Mouse (Mus musculus) hindbrain, embryonic 12.5 days (tissue): ENCODE measurements around the gene Rnf20. TPM values are rescaled to one million over a fixed set of nuclear protein-coding genes. Genes with fewer than 3 reads are reported as not detected.

Experiments
- ATAC-seq: fragments of 200-750 bp; cut with Nextera tagmentation; 2 replicates; pipeline ENCODE4 v1.8.0; 2017; ENCODE audit warnings: moderate TSS enrichment; ENCODE audit not compliant: low FRiP score
- H3K27ac ChIP-seq: fragments of 300-500 bp; sonication (generic); 2 replicates; pipeline ENCODE4 v1.5.1; 2016; ENCODE audit warnings: mild to moderate bottlenecking
- H3K27me3 ChIP-seq: fragments of 300-500 bp; sonication (generic); 2 replicates; pipeline ENCODE4 v1.6.1; 2016; ENCODE audit warnings: mild to moderate bottlenecking
- H3K36me3 ChIP-seq: fragments of 300-500 bp; sonication (generic); 2 replicates; pipeline ENCODE4 v1.6.1; 2016; ENCODE audit warnings: mild to moderate bottlenecking
- H3K4me1 ChIP-seq: fragments of 300-500 bp; sonication (generic); 2 replicates; pipeline ENCODE4 v1.6.1; 2016
- H3K4me2 ChIP-seq: fragments of 300-500 bp; sonication (generic); replicated peaks from 2 replicates; pipeline ENCODE4 v1.6.1; 2016; ENCODE audit warnings: mild to moderate bottlenecking
- H3K4me3 ChIP-seq: fragments of 300-500 bp; sonication (generic); 2 replicates; pipeline ENCODE4 v1.5.1; 2016; ENCODE audit warnings: mild to moderate bottlenecking
- H3K9ac ChIP-seq: fragments of 300-500 bp; sonication (generic); 2 replicates; pipeline ENCODE4 v1.6.1; 2016; ENCODE audit warnings: mild to moderate bottlenecking, moderate library complexity
- H3K9me3 ChIP-seq: fragments of 300-500 bp; sonication (generic); replicated peaks from 2 replicates; pipeline ENCODE4 v1.6.1; 2016; ENCODE audit warnings: mild to moderate bottlenecking
- WGBS: fragments of 180-500 bp; shearing (Covaris S2); methylation state at CpG from one replicate; pipeline ENCODE4 v1.1.7; 2016; 5-methylcytosine and 5-hydroxymethylcytosine counted together
- polyA plus RNA-seq: library from polyadenylated mRNA; unstranded; fragments of >200 nt; fragmentation: Nextera tagmentation; extraction: Ambion mirVana; gene quantifications from 2 replicates; pipeline ENCODE4 v1.2.1, GENCODE M21; 2016

Rnf20 gene
- 67.6 TPM in 2 replicates for polyA plus RNA-seq

DNA sequence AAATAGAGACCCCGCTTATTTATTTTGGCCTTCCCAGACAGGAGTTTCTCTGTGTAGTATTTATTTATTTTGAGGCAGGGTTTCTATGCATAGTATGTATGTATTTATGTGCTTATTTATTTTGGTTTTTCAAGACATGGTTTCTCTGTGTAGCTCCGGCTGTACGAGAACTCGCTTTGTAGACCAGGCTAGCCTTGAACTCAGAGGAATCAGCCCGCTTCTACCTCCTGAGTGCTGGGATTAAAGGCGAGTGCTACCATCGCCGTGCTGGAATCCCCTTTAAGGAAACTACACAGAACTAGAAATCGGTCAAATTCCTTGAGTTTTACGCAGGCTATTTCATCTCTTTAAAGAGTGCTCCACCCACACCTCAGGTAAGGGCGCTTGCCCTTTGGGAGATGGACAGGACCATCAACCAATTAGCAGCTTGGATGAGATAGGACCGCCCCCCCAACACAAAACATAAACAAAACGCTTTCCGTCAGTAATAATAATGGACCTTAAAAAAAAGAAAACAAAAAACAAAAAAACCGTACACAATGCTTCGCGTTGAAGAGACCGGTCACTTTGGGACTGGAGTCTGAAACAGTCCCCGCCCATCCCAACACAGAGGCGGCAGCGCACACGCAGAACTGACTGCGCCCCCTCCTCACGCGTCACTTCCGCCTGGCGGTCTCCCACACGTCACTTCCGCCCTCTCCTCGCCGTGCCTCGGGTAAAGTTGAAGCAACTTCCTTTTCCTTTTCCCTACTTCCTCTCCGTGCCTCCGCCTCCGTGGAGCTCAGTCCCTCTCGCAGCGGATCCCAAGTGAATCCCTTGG, at the start of gene Rnf20:
Gene Rnf20 (plus strand): TSS at position 688 of the 820 bp plus-strand sequence.
- Histone ChIP-seq H3K36me3 (peaks cover 28% of the 10 kb centered on the region), H3K9me3 (no peaks in the 10 kb centered on the region), H3K27me3 (no peaks in the 10 kb centered on the region), H3K4me2 (peak within 1 kb of the TSS; percentile 80), H3K4me3 (peak within 1 kb of the TSS; percentile 83), H3K4me1 (peaks cover 18% of the 10 kb centered on the region), H3K27ac (peak within 1 kb of the TSS; percentile 88), H3K9ac (peak within 1 kb of the TSS; percentile 89)
- ATAC-seq: peak; percentile 97
- WGBS: 3% methylated on average over 36 of the region's 37 CpGs

DNA sequence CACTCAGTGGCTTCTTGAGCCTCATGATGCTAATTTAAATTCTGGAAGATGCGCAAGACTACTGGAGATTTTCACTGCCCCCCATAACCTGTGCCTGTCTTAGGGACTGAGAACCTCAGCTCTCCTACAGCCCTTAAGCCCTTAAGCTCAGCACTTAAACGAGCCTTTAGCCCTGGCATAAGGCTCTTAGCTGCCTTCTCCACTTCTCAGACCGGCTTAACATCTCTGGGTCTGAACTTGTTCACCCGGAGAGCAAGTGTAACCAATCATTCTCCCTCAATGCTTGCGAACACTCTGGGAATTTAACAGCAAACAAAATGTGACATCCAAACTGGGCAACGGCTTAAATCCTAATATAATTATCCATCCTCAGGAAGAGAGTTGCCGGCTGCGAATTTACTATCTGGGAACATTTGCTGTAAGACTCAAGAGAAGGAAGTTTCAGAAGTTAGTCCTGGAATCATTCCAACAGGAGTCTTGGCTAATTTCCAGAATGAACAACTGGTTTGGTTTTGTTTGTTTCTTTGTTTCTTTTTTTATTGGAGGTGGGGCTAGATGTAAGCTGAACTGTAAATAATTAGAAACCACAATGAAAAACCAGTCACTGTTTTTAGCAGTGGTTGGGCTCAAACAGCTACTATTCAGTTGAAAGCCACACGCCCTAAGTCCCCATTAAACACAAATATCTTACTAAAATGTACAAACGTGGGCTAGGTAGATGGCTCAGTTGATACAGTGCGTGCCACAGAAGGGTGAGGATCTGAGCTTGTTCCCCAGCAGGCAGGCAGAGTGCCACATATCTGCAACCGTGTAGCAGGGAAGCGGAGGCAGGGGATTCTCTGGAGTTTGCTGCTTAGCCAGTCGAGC, 47.6 kb upstream of the Rnf20 start:
- WGBS: 77% methylated on average over 14 of the region's 14 CpGs
- Histone ChIP-seq H3K36me3 (peaks cover 20% of the 10 kb centered on the region), H3K4me2 (no peak overlapping the region), H3K9ac (no peak overlapping the region), H3K4me1 (no peaks in the 10 kb centered on the region), H3K9me3 (no peaks in the 10 kb centered on the region), H3K4me3 (no peak overlapping the region), H3K27ac (no peak overlapping the region), H3K27me3 (no peaks in the 10 kb centered on the region)
- ATAC-seq: no peak

DNA sequence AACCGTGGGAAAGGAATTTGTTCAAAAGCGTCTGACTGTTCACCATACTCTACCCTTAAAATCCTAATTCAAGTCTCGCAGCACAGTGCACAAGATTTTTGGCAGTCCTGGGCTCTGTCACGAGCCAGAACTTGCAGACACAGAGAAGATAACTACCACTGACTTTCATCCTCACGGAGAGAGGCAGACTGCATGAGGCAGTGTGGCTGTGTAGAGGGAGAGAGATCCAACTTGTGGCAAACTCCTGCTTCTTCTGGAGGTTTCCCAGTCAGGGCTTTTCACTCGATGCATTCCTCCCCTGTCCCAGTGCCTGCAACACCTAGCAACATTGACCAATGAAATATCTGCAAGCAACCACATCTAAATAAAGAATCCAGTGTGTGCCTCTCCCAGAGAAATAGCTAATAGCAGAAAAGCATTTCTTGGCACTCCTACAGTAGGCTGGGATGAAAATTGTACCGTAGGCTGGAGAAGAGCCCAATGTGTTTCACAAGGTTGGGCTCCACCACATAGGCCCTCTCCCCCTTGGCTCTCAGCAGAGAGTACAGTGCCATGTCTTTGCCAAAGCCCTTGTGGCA, 46.2 kb upstream of the Rnf20 start:
- H3K36me3 ChIP-seq: peaks cover 20% of the 10 kb centered on the region
- H3K9ac ChIP-seq: no peak overlapping the region
- WGBS: 89% methylated on average over 7 of the region's 7 CpGs
- H3K4me2 ChIP-seq: no peak overlapping the region
- no peaks in the 10 kb centered on the region for H3K4me1 ChIP-seq
- H3K4me3 ChIP-seq: no peak overlapping the region
- H3K27me3 ChIP-seq: no peaks in the 10 kb centered on the region
- H3K27ac ChIP-seq: no peak overlapping the region
- no peaks in the 10 kb centered on the region for H3K9me3 ChIP-seq
- ATAC-seq: no peak

DNA sequence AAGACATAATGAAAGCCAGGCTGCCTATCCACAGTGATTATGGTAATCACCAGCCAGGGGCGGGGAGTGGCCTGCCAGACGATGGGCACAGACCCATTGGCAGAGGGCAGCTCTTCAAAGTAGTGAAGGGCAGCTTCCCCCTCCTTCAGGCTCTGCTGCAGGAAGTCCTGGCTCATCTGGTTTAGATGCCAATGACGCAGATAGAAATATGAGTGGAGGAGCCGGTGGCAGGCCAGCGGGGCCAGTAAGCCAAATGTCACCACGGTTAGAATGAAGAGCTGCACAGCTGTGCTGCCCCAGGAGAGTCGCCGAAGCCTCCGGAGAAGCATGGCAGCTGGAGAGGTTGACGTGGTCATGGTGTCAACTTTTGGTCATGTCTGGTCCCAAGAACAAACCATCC, 45.0 kb upstream of the Rnf20 start:
- WGBS: 91% methylated on average over 10 of the region's 10 CpGs

DNA sequence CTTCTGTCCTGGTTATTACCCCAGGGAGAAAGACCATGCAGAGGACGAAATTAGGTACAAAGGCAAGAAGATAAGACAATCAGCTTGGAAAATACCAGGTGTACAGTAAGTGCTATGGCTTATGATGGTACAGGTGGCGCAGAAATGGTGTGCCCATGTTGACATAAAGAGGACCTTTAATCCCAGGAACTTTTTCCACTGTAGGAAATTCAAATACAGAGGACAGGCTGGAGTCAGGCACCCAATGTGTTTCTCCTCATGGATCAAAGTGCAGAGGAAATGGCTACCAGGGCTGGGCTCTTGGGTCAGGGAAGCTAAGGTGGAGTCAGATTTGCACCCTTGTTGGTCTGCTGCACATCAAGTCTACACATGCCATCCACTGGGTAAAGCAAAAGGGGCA, 41.7 kb upstream of the Rnf20 start:
- no peak overlapping the region for H3K4me3 ChIP-seq
- peaks cover 19% of the 10 kb centered on the region for H3K36me3 ChIP-seq
- no peak overlapping the region for H3K27ac ChIP-seq
- 82% methylated on average over 2 of the region's 2 CpGs for WGBS
- no peak for ATAC-seq
- no peak overlapping the region for H3K9ac ChIP-seq
- H3K4me2 ChIP-seq: no peak overlapping the region
- H3K4me1 ChIP-seq: no peaks in the 10 kb centered on the region
- H3K27me3 ChIP-seq: no peaks in the 10 kb centered on the region
- H3K9me3 ChIP-seq: no peaks in the 10 kb centered on the region

More for the DNA sequence above, 45.0 kb upstream of the Rnf20 start:
- Histone ChIP-seq H3K4me3 (no peak overlapping the region), H3K9ac (no peak overlapping the region), H3K27ac (no peak overlapping the region), H3K4me2 (no peak overlapping the region), H3K27me3 (no peaks in the 10 kb centered on the region), H3K36me3 (peaks cover 20% of the 10 kb centered on the region), H3K9me3 (no peaks in the 10 kb centered on the region), H3K4me1 (no peaks in the 10 kb centered on the region)
- no peak for ATAC-seq

DNA sequence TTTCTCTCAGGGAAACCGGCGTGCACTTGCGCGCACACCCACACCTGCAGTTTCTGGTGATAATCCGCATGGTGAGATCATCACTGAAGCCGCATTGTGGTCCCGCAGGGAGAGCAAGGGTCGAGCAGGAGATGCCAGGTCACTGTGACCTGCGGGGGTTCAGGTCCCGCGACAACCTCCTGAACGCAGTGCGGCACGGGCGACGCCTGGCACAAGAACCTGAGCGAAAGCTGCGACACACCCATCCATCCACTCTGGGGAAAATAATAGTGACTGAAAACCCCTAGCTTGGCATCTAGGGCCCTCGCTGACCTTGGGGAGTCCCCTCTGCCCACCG, 35.0 kb upstream of the Rnf20 start:
- no peaks in the 10 kb centered on the region for H3K4me1 ChIP-seq
- no peak for ATAC-seq
- under 1% methylated on average over 20 of the region's 20 CpGs for WGBS
- no peaks in the 10 kb centered on the region for H3K27me3 ChIP-seq
- H3K4me3 ChIP-seq: peak overlapping the region; percentile 84
- H3K9ac ChIP-seq: peak overlapping the region; percentile 85
- H3K4me2 ChIP-seq: peak overlapping the region; percentile 85
- H3K27ac ChIP-seq: peak overlapping the region; percentile 88
- H3K36me3 ChIP-seq: no peaks in the 10 kb centered on the region
- H3K9me3 ChIP-seq: no peaks in the 10 kb centered on the region

DNA sequence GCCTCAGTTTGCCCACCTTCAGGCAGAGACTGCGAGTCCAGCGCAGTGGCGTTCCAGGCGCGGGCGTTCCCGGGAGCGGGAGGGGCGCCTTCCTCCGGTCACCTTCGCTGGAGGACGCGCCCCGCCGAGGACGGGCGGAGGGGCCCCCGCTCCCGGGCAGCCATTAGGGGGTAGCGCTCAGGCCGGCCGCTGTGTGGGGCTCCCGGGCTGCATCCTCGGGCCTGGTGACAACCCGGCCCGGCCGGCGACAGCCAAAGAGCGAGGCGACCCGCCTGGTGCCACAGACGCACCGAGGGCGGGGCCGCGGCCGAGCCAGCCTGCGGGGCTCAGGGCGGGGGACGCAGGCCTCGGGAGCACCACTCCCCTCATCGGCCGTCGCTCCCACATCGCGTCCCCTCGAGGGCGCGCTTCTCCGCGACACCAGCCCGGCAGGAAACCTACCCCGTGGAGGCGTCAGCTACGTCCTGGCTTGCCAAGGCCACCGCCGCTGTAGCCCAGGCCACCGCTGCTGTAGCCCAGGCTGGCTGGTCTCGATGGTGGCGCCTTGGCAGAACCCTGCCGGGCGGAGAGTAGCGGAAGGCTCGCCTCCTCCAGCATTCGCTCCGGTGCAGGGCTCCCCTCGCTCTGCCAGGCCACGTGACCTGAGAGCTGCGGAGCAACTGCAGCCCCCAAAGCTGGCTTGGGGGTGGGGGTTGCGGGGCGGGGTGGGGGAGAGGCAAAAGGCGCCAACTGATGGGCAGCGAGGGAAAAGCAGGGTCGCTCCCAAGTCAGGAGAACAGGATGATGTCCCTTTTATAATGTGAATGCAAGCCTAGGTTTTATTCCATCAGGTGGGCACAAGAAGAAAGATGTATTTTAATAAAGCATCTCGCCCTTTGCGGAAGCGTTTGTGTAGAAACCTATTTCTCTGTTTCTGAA, 34.4 kb upstream of the Rnf20 start, which contains the start of gene Tmem246:
Gene Tmem246 (minus strand): TSS at position 694 of the 918 bp plus-strand sequence.
- Histone ChIP-seq H3K27me3 (no peaks in the 10 kb centered on the region), H3K27ac (peak within 1 kb of the TSS; percentile 88), H3K9me3 (no peaks in the 10 kb centered on the region), H3K4me3 (peak within 1 kb of the TSS; percentile 84), H3K4me2 (peak within 1 kb of the TSS; percentile 85), H3K36me3 (no peaks in the 10 kb centered on the region), H3K4me1 (no peaks in the 10 kb centered on the region), H3K9ac (peak within 1 kb of the TSS; percentile 85)
- peak; percentile 96 for ATAC-seq
- WGBS: under 1% methylated on average over 77 of the region's 77 CpGs

DNA sequence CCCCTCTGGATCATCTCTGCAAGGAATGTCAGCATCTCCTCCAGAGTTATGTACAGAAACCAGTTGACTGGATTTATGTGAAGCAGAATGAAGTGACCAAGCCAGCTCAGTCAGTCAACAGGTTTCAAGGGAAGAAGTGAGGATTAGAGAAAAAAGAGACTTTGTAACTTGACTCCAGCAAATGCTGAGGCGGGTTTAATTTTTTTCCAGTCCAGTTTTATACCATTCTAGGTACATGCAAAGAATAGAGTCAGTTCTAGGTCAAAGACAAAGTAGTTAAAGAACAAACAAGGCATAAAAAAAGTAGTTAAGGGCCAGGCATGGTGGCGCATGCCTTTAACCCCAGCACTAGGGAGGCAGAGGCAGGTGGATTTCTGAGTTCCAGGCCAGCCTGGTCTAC, 28.6 kb upstream of the Rnf20 start:
- no peaks in the 10 kb centered on the region for H3K27me3 ChIP-seq
- no peak overlapping the region for H3K4me2 ChIP-seq
- no peak overlapping the region for H3K4me3 ChIP-seq
- no peak for ATAC-seq
- no peak overlapping the region for H3K9ac ChIP-seq
- H3K4me1 ChIP-seq: no peaks in the 10 kb centered on the region
- H3K27ac ChIP-seq: no peak overlapping the region
- H3K36me3 ChIP-seq: no peaks in the 10 kb centered on the region
- H3K9me3 ChIP-seq: no peaks in the 10 kb centered on the region
- WGBS: 85% methylated on average over 2 of the region's 2 CpGs

DNA sequence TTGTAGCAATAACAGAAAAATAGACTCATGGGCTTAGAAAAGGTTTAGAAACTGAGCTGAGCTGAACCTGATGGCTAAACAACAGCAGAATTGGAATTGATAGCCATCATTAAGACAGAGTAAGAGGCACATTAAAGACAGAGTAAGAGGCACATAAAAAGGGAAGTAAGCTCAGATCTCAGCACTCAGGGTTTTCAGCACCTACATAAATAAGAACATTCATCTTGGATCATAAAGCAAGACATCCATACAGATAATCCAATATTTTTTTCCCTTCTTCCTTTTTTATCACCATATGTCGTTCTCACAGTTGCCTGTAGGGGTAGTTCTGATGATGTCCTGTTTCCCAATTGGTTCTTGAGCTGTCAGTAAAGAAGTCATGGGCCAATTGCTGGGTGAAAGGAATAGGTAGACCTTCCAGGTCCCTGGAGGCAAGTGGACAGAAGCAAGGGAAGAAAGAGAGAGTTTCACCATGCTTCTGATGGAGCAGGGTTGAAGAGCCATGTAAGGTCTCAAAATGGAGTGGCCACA, 27.7 kb upstream of the Rnf20 start:
- H3K4me3 ChIP-seq: no peak overlapping the region
- H3K36me3 ChIP-seq: no peaks in the 10 kb centered on the region
- H3K9ac ChIP-seq: no peak overlapping the region
- ATAC-seq: no peak
- no peak overlapping the region for H3K27ac ChIP-seq
- no peak overlapping the region for H3K4me2 ChIP-seq
- H3K4me1 ChIP-seq: no peaks in the 10 kb centered on the region
- H3K9me3 ChIP-seq: no peaks in the 10 kb centered on the region
- H3K27me3 ChIP-seq: no peaks in the 10 kb centered on the region
- WGBS: 68% methylated on average over 1 of the region's 1 CpGs

DNA sequence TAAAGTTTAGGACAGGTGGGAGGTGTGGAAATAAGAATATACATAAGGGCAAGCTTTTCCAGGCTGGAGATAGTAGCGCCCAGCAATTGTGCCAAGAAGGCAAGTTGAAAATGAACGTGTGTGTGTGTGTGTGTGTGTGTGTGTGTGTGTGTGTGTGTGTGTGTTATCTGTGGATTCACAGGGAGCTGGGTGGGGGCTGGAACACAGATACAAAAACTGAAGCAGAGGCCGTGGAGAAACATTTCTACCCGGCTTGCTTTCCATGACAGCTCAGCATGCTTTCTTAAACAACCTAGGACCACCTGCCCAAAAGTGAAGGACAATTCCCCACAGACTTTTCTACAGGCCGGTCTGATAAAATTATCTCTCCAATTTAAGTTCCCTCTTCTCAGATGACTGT, 27.2 kb upstream of the Rnf20 start:
- WGBS: 85% methylated on average over 5 of the region's 5 CpGs
- no peak for ATAC-seq
- no peaks in the 10 kb centered on the region for H3K27me3 ChIP-seq
- H3K27ac ChIP-seq: no peak overlapping the region
- H3K9me3 ChIP-seq: no peaks in the 10 kb centered on the region
- H3K36me3 ChIP-seq: no peaks in the 10 kb centered on the region
- H3K4me2 ChIP-seq: no peak overlapping the region
- no peak overlapping the region for H3K4me3 ChIP-seq
- H3K9ac ChIP-seq: no peak overlapping the region
- H3K4me1 ChIP-seq: no peaks in the 10 kb centered on the region

DNA sequence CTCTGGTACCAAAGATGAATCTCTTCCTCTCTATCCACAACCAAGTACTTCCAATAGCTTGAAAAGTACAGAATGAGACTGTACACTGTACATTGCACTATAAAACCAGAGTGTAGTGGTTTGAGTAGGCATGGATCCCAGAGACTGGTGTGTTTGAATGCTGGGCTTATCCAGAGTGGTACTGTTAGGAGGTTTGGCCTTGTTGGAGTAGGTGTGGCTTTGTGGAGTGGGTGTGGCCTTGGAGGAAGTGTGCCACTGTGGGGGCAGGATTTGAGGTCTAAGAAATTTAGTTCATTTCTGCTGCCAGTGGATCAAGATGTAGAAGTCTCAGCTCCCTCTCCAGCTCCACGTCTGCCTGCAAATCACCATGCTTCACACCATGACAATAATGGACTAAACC, 26.3 kb upstream of the Rnf20 start:
- H3K4me2 ChIP-seq: no peak overlapping the region
- no peak for ATAC-seq
- H3K9ac ChIP-seq: no peak overlapping the region
- no peaks in the 10 kb centered on the region for H3K4me1 ChIP-seq
- no peaks in the 10 kb centered on the region for H3K9me3 ChIP-seq
- no peaks in the 10 kb centered on the region for H3K36me3 ChIP-seq
- WGBS: 100% methylated on average over 1 of the region's 1 CpGs
- H3K27ac ChIP-seq: no peak overlapping the region
- H3K4me3 ChIP-seq: no peak overlapping the region
- no peaks in the 10 kb centered on the region for H3K27me3 ChIP-seq
